Mouse (Mus musculus) midbrain, postnatal 0 days (tissue): ENCODE data around the gene Isca2. TPM values are rescaled to one million over a fixed set of nuclear protein-coding genes. Genes with fewer than 3 reads are reported as not detected.

ENCODE experiments used
- ATAC-seq: fragments of 200-750 bp; cut with Nextera tagmentation; 2 replicates; pipeline ENCODE4 v1.8.0; 2017; ENCODE audit warnings: moderate number of reproducible peaks, mild to moderate bottlenecking, moderate TSS enrichment, moderate library complexity; ENCODE audit not compliant: low FRiP score
- DNase-seq: peaks from one replicate; pipeline ENCODE4 v3.0.0-alpha.2; 2015; ENCODE audit warnings: low spot score
- H3K27ac ChIP-seq: fragments of 300-500 bp; sonication (generic); 2 replicates; pipeline ENCODE4 v1.5.1; 2014; ENCODE audit warnings: low read depth, mild to moderate bottlenecking, low read length, mixed read lengths
- H3K27me3 ChIP-seq: fragments of 300-500 bp; sonication (generic); 2 replicates; pipeline ENCODE4 v1.6.1; 2014; ENCODE audit warnings: low read length, control low read depth, mixed read lengths; ENCODE audit not compliant: insufficient read depth
- H3K36me3 ChIP-seq: fragments of 300-500 bp; sonication (generic); 2 replicates; pipeline ENCODE4 v1.6.1; 2014; ENCODE audit warnings: low read length, control low read depth, mixed read lengths; ENCODE audit not compliant: insufficient read depth
- H3K4me1 ChIP-seq: fragments of 300-500 bp; sonication (generic); 2 replicates; pipeline ENCODE4 v1.6.1; 2014; ENCODE audit warnings: mild to moderate bottlenecking, control low read depth, antibody characterized with exemption, low read length, mixed read lengths; ENCODE audit not compliant: insufficient read depth
- H3K4me2 ChIP-seq: fragments of 300-500 bp; sonication (generic); 2 replicates; pipeline ENCODE4 v1.6.1; 2014; ENCODE audit warnings: low read depth, mild to moderate bottlenecking, low read length, mixed read lengths; ENCODE audit not compliant: poor library complexity, severe bottlenecking
- H3K4me3 ChIP-seq: fragments of 300-500 bp; sonication (generic); 2 replicates; pipeline ENCODE4 v1.5.1; 2014; ENCODE audit warnings: low read depth, mild to moderate bottlenecking, low read length, moderate library complexity
- H3K9ac ChIP-seq: fragments of 300-500 bp; sonication (generic); replicated peaks from 2 replicates; pipeline ENCODE4 v1.6.1; 2014; ENCODE audit warnings: mild to moderate bottlenecking, low read length, moderate library complexity, mixed read lengths; ENCODE audit not compliant: poor library complexity, severe bottlenecking
- H3K9me3 ChIP-seq: fragments of 300-500 bp; sonication (generic); 2 replicates; pipeline ENCODE4 v1.6.1; 2016; ENCODE audit warnings: low read length, control low read depth
- CTCF ChIP-seq: IDR thresholded peaks from 2 replicates; pipeline ENCODE4 v1.5.1; 2016; ENCODE audit warnings: antibody characterized with exemption, mild to moderate bottlenecking
- WGBS: fragments of 180-500 bp; shearing (Covaris S2); extraction: QIAGEN DNeasy Blood & Tissue Kit; methylation state at CpG from one replicate; pipeline ENCODE4 v1.1.7; 2014; 5-methylcytosine and 5-hydroxymethylcytosine counted together
- polyA plus RNA-seq: library from polyadenylated mRNA; unstranded; fragments of >200 nt; fragmentation: Nextera tagmentation; extraction: Ambion mirVana; gene quantifications from 2 replicates; pipeline ENCODE4 v1.2.1, GENCODE M21; 2015
- total RNA-seq: library from RNA; depleted of rRNA; stranded (reverse); fragments of >200 nt; gene quantifications from 2 replicates; pipeline ENCODE4 v1.2.3, GENCODE M21; 2014

The Isca2 gene
- total and polyA plus RNA-seq, 2 experiments from 2014 or later: 58.8 to 119 TPM

GRCm38 (mm10) chr12:84743496-84743895 is 29.6 kb upstream of the Isca2 start:
- H3K36me3 ChIP-seq: no peaks in the 10 kb centered on the region
- no peak overlapping the region for H3K27ac ChIP-seq
- 89% methylated on average over 10 of the region's 10 CpGs for whole genome bisulfite sequencing
- no peaks in the 10 kb centered on the region for H3K4me1 ChIP-seq
- no peak overlapping the region for H3K4me3 ChIP-seq
- ATAC-seq (no peak), DNase-seq (no peak)
- TF ChIP-seq CTCF: no peak
- no peak overlapping the region for H3K9ac ChIP-seq
- no peaks in the 10 kb centered on the region for H3K9me3 ChIP-seq
- no peaks in the 10 kb centered on the region for H3K27me3 ChIP-seq
- no peak overlapping the region for H3K4me2 ChIP-seq

- 62% methylated on average over 4 of the region's 4 CpGs for WGBS
- Histone ChIP-seq H3K4me3 (no peak overlapping the region), H3K4me2 (no peak overlapping the region), H3K9me3 (no peaks in the 10 kb centered on the region), H3K27ac (no peak overlapping the region), H3K9ac (no peak overlapping the region), H3K36me3 (no peaks in the 10 kb centered on the region), H3K4me1 (no peaks in the 10 kb centered on the region), H3K27me3 (no peaks in the 10 kb centered on the region)
- DNase-seq (no peak), ATAC-seq (no peak)
- TF ChIP-seq CTCF: no peak
Measured at GRCm38 (mm10) chr12:84745700-84746099, 27.4 kb upstream of the Isca2 start.

- Histone ChIP-seq H3K4me2 (no peak overlapping the region), H3K27ac (no peak overlapping the region), H3K36me3 (no peaks in the 10 kb centered on the region), H3K4me3 (no peak overlapping the region), H3K9ac (no peak overlapping the region), H3K9me3 (no peaks in the 10 kb centered on the region), H3K27me3 (no peaks in the 10 kb centered on the region), H3K4me1 (peaks cover 18% of the 10 kb centered on the region)
- ATAC-seq (no peak), DNase-seq (no peak)
- TF ChIP-seq CTCF: no peak
- WGBS: 79% methylated on average over 3 of the region's 3 CpGs
Measured at GRCm38 (mm10) chr12:84748134-84748533, 24.9 kb upstream of the Isca2 start.

- Histone ChIP-seq H3K9me3 (no peaks in the 10 kb centered on the region), H3K9ac (no peak overlapping the region), H3K4me2 (no peak overlapping the region), H3K4me3 (no peak overlapping the region), H3K27ac (no peak overlapping the region), H3K27me3 (no peaks in the 10 kb centered on the region), H3K36me3 (no peaks in the 10 kb centered on the region), H3K4me1 (peaks cover 19% of the 10 kb centered on the region)
- ATAC-seq: no peak
- DNase-seq: no peak
- WGBS: 78% methylated on average over 14 of the region's 14 CpGs
- no peak for TF ChIP-seq CTCF
Measured at GRCm38 (mm10) chr12:84750661-84751060, 22.4 kb upstream of the Isca2 start.

GRCm38 (mm10) chr12:84752131-84752977 is 20.7 kb upstream of the Isca2 start:
- Histone ChIP-seq H3K4me1 (peaks cover 19% of the 10 kb centered on the region), H3K9ac (no peak overlapping the region), H3K4me3 (no peak overlapping the region), H3K4me2 (no peak overlapping the region), H3K27ac (peak overlapping the region; percentile 68), H3K9me3 (no peaks in the 10 kb centered on the region), H3K36me3 (0 out of 2 replicates have a peak, but pooled peaks cover 9% of the 10 kb centered on the region), H3K27me3 (no peaks in the 10 kb centered on the region)
- TF ChIP-seq CTCF: no peak; the same call in 1 of the 2 replicates
- WGBS: 11% methylated on average over 14 of the region's 14 CpGs
- peak; percentile 92 for DNase-seq
- ATAC-seq: peak; percentile 72

GRCm38 (mm10) chr12:84755008-84755695 is 17.9 kb upstream of the Isca2 start:
- H3K36me3 ChIP-seq: peaks cover 16% of the 10 kb centered on the region; the same call in 1 of the 2 replicates
- 31% methylated on average over 16 of the region's 16 CpGs for WGBS
- no peak overlapping the region for H3K4me2 ChIP-seq

More at GRCm38 (mm10) chr12:84755008-84755695, 17.9 kb upstream of the Isca2 start:
- Histone ChIP-seq H3K4me3 (no peak overlapping the region), H3K27ac (no peak overlapping the region), H3K4me1 (peaks cover 19% of the 10 kb centered on the region), H3K27me3 (no peaks in the 10 kb centered on the region), H3K9me3 (no peaks in the 10 kb centered on the region), H3K9ac (no peak overlapping the region)
- peak; percentile 79 for TF ChIP-seq CTCF
- DNase-seq: peak; percentile 74
- no peak for ATAC-seq
